In genomic region chr8:77775526-77775925, GRCm38 (mm10) we compare ENCODE assay signal across 28 mouse cellular contexts. TPM values are rescaled to one million over a fixed set of nuclear protein-coding genes. Genes with fewer than 3 reads are reported as not detected.
A peak's percentile ranks its signal among the peaks of the same experiment; 100 is the strongest.
DNase-seq lines count a peak whose midpoint lies in the region; ATAC-seq and TF ChIP-seq lines count a peak whose summit lies in the region.
"Had no signal": no experiment of that assay in that cellular context is flagged by ENCODE, and none has a peak within 500 bp of the region (broad histone marks: within the 10 kb centered on the region; RNA-seq: fewer than 3 reads in every experiment).

No protein-coding gene starts in this region.

- no peaks in the 10 kb centered on the region for H3K4me1 ChIP-seq in midbrain, embryonic 11.5 days (ENCODE audit: control insufficient read depth, insufficient read depth, low read length)
- H3K4me1 ChIP-seq in midbrain, postnatal 0 days (ENCODE audit: insufficient read depth, low read length): no peaks in the 10 kb centered on the region
- peaks cover 11% of the 10 kb centered on the region for H3K4me1 ChIP-seq in intestine, embryonic 15.5 days (replicated peaks)
- H3K4me1 ChIP-seq: hindbrain, embryonic 10.5 days had no signal

- H3K27ac ChIP-seq in midbrain, embryonic 11.5 days (ENCODE audit: low read depth, low read length): no peak overlapping the region
- H3K27ac ChIP-seq in midbrain, postnatal 0 days (ENCODE audit: low read depth, low read length): no peak overlapping the region
- no peak overlapping the region for H3K27ac ChIP-seq in intestine, embryonic 15.5 days
- H3K27ac ChIP-seq: embryonic facial prominence, embryonic 13.5 days; forebrain, embryonic 12.5 days; forebrain, embryonic 15.5 days; gastrocnemius, adult 2 months; hindbrain, embryonic 10.5 days; hindbrain, embryonic 13.5 days had no signal

- 91% methylated on average over 3 of the region's 3 CpGs for WGBS in midbrain, embryonic 11.5 days
- 91% methylated on average over 3 of the region's 3 CpGs for WGBS in midbrain, postnatal 0 days
- 63% methylated on average over 3 of the region's 3 CpGs for WGBS in intestine, embryonic 15.5 days

- H3K4me3 ChIP-seq in midbrain, embryonic 11.5 days (ENCODE audit: low read depth, low read length): no peak overlapping the region
- H3K4me3 ChIP-seq in midbrain, postnatal 0 days (ENCODE audit: low read depth, low read length): no peak overlapping the region
- H3K4me3 ChIP-seq in intestine, embryonic 15.5 days (replicated peaks): no peak overlapping the region
- H3K4me3 ChIP-seq: embryonic facial prominence, embryonic 13.5 days; erythroblast, embryonic 14.5 days; forebrain, embryonic 12.5 days; forebrain, embryonic 15.5 days; gastrocnemius, adult 2 months; hindbrain, embryonic 10.5 days; hindbrain, embryonic 13.5 days had no signal

- no peaks in the 10 kb centered on the region for H3K36me3 ChIP-seq in midbrain, embryonic 11.5 days (ENCODE audit: control insufficient read depth, insufficient read depth, low read length)
- no peaks in the 10 kb centered on the region for H3K36me3 ChIP-seq in midbrain, postnatal 0 days (ENCODE audit: insufficient read depth, low read length)
- H3K36me3 ChIP-seq in intestine, embryonic 15.5 days: no peaks in the 10 kb centered on the region
- H3K36me3 ChIP-seq: embryonic facial prominence, embryonic 13.5 days; forebrain, embryonic 12.5 days; forebrain, embryonic 15.5 days; G1E; hindbrain, embryonic 10.5 days; hindbrain, embryonic 13.5 days had no signal

- H3K9me3 ChIP-seq in midbrain, embryonic 11.5 days (ENCODE audit: control insufficient read depth, low read length): no peaks in the 10 kb centered on the region
- H3K9me3 ChIP-seq in midbrain, postnatal 0 days (ENCODE audit: low read length): no peaks in the 10 kb centered on the region
- no peaks in the 10 kb centered on the region for H3K9me3 ChIP-seq in intestine, embryonic 15.5 days
- H3K9me3 ChIP-seq: embryonic facial prominence, embryonic 13.5 days; forebrain, embryonic 12.5 days; forebrain, embryonic 15.5 days; G1E; hindbrain, embryonic 10.5 days; hindbrain, embryonic 13.5 days had no signal

- no peak overlapping the region for H3K4me2 ChIP-seq in midbrain, embryonic 11.5 days
- H3K4me2 ChIP-seq in midbrain, postnatal 0 days (ENCODE audit: low read depth, low read length, poor library complexity, severe bottlenecking): no peak overlapping the region
- H3K4me2 ChIP-seq in intestine, embryonic 15.5 days (replicated peaks): no peak overlapping the region
- H3K4me2 ChIP-seq: embryonic facial prominence, embryonic 13.5 days; forebrain, embryonic 12.5 days; forebrain, embryonic 15.5 days; heart, embryonic 11.5 days; hindbrain, embryonic 13.5 days had no signal

- intact Hi-C loops in heart, postnatal 25 days (cut with DNase I): no loop called here
- intact Hi-C loops in left cerebral cortex, postnatal 4 days (cut with DNase I): no loop called here

- H3K27me3 ChIP-seq in midbrain, embryonic 11.5 days (ENCODE audit: control insufficient read depth, insufficient read depth, low read length): no peaks in the 10 kb centered on the region
- H3K27me3 ChIP-seq in midbrain, postnatal 0 days (ENCODE audit: insufficient read depth, low read length): no peaks in the 10 kb centered on the region
- H3K27me3 ChIP-seq in intestine, embryonic 15.5 days (replicated peaks): no peaks in the 10 kb centered on the region
- H3K27me3 ChIP-seq: CH12.LX; embryonic facial prominence, embryonic 13.5 days; forebrain, embryonic 12.5 days; forebrain, embryonic 15.5 days; hindbrain, embryonic 13.5 days; Patski had no signal

- no peak for TF ChIP-seq CTCF in midbrain, postnatal 0 days (IDR thresholded peaks at IDR 0.05)

- ATAC-seq in midbrain, embryonic 11.5 days (ENCODE audit: low FRiP score): no peak
- no peak for ATAC-seq in midbrain, postnatal 0 days (ENCODE audit: low FRiP score)
- 0 out of 2 replicates have a peak, but pooled peaks have one; percentile 1 for ATAC-seq in intestine, embryonic 15.5 days
- ATAC-seq in megakaryocyte progenitor cell, adult 5-6 weeks (replicated peaks; ENCODE audit: poor library complexity): 0 out of 2 replicates have a peak, but pooled peaks have one; percentile 21
- ATAC-seq: forebrain, embryonic 15.5 days; hindbrain, embryonic 16.5 days had no signal

- peak; percentile 52 for DNase-seq in heart, adult 11 months
- DNase-seq in heart, postnatal 25 days (ENCODE audit: low spot score): no peak
- DNase-seq in midbrain, embryonic 11.5 days (ENCODE audit: low spot score, missing footprints): peak; percentile 8
- no peak for DNase-seq in midbrain, postnatal 0 days (ENCODE audit: low spot score)
- no peak for DNase-seq in left cerebral cortex, postnatal 4 days
- DNase-seq in frontal cortex, postnatal 25 days (ENCODE audit: low spot score in 2 of 2): no peak
- DNase-seq: B cell, adult 2 months; cerebellum, adult 11 months; cerebellum, adult 2 months; cerebellum, adult 9-11 months; cerebellum, postnatal 25 days; gastrocnemius, adult 2 months; gastrocnemius, postnatal 14 days; heart, adult 18-20 months; heart, postnatal 36 days had no signal

- no peak overlapping the region for H3K9ac ChIP-seq in midbrain, embryonic 11.5 days (ENCODE audit: low read length)
- H3K9ac ChIP-seq in midbrain, postnatal 0 days (replicated peaks; ENCODE audit: low read length, poor library complexity, severe bottlenecking): no peak overlapping the region
- no peak overlapping the region for H3K9ac ChIP-seq in intestine, embryonic 15.5 days
- H3K9ac ChIP-seq: embryonic facial prominence, embryonic 13.5 days; forebrain, embryonic 12.5 days; forebrain, embryonic 15.5 days; hindbrain, embryonic 13.5 days had no signal

RNA-seq across cellular contexts. Expression of gene Ednra, which starts 51.3 kb away (rescaled TPM):
- 10 to 100 TPM; 45.8 to 50.9 TPM for total RNA-seq in heart, postnatal 25 days (2021)
- polyA plus RNA-seq in midbrain, embryonic 11.5 days (2014; fragmentation: Nextera tagmentation; extraction: Ambion mirVana): 13.4 and 17.9 TPM in 2 replicates
- total RNA-seq in midbrain, postnatal 0 days (2014; rRNA removed): 5.0 and 6.8 TPM in 2 replicates
- polyA plus RNA-seq in midbrain, postnatal 0 days (2015; fragmentation: Nextera tagmentation; extraction: Ambion mirVana): 4.9 and 5.1 TPM in 2 replicates
- 18.8 and 20.3 TPM in 2 replicates for polyA plus RNA-seq in intestine, embryonic 15.5 days (2015; fragmentation: Nextera tagmentation; extraction: Ambion mirVana)
- 0.81 and 1.5 TPM in 2 replicates for total RNA-seq in megakaryocyte progenitor cell, adult 5-6 weeks (2015)
- total RNA-seq in megakaryocyte progenitor cell, adult 5-6 weeks (2017): 0.25 and 1.0 TPM in 2 replicates
- total RNA-seq in left cerebral cortex, postnatal 4 days (2021): 1 to 10 TPM; 5.5 to 6.0 TPM
- polyA plus RNA-seq: erythroblast, embryonic 14.5 days; G1E had no signal

Comparison
In these comparisons a context has a peak if more than half of its experiments do, and no peak if none do; other contexts are left out.
1. DNase-seq: peak in heart, adult 11 months (single experiment) and midbrain, embryonic 11.5 days (single experiment); none in heart, postnatal 25 days (single experiment), midbrain, postnatal 0 days (single experiment), left cerebral cortex, postnatal 4 days (single experiment) and frontal cortex, postnatal 25 days (0 of 2).
2. ATAC-seq: peak in intestine, embryonic 15.5 days (single experiment) and megakaryocyte progenitor cell, adult 5-6 weeks (single experiment); none in midbrain, embryonic 11.5 days (single experiment) and midbrain, postnatal 0 days (single experiment).